Mouse (Mus musculus) gastrocnemius, adult 8-10 months (tissue): ENCODE measurements around the gene Kiss1r. TPM values are rescaled to one million over a fixed set of nuclear protein-coding genes. Genes with fewer than 3 reads are reported as not detected.

ENCODE experiments used
- DNase-seq, 2 experiments: peaks; one replicate each; pipeline ENCODE4 v3.0.0; 2022; ENCODE audit warnings: low spot score in 2 of 2
- total RNA-seq, 4 experiments: library from RNA; stranded (reverse); gene quantifications; 2 replicates each; pipeline ENCODE4 v1.2.4; 2022

Gene Kiss1r
- total RNA-seq, 4 experiments from 2014 or later: 0.13 to 0.36 (median 0.22) TPM

DNA sequence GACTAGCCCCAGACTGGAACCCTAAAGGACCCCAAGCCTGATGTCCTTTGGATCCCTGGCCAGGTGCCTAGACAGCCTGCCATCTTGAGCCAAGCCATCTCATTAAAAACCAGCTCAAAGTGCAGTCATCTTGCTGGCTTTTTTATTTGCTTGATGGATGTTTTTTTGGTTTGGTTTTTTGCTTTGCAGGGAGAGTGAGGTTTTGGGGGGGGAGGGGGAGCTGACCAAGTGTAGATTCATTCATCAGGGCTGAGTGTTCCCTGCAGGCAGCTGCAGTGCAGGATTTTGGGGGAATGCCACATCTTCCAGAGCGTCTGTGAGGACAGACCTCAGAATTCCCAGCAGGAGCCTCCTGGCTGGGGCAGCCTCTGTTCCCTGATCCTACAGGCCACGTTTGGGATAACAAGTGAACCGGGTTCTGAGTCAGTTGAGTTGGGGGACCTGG, 52.4 kb downstream of the Kiss1r start:
- no peak for DNase-seq

DNA sequence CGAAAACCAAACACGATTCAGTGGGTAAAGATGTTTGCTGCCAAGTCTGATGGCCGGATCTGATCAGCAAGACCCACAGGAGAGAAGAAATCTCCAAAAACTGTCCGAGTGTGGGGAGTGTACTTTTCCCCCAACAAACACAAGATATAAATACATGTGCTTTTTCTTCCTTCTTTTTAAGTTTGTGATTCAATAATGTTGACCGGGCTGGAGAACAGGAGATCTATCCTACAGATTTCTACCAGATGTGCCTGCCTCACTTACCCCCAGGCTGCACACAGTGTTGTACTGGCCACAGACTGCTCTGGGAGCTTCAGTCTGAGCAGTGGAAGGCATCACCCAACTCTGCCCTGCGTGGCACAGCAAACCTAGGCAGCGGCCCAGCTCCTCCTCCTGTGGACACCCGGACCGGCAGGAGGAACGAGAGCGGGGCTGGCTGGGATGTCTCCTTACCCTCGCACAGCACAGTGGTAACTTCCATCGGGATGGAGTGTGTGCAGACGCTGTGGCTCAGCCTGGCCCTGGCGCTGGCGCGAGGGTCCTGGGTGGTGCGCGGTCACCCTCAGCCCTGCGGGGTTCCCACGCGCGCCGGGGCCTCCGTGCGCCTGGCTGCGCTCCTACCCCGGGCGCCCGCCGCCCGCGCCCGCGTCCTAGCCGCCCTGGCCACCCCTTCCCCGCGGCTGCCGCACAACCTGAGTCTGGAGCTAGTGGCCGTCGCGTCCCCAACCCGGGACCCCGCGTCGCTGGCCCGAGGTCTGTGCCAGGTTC, 53.8 kb downstream of the Kiss1r start, which contains the start of gene Grin3b:
Gene Grin3b, plus strand, starts transcription at position 301 of the 768 bp plus-strand sequence.
- DNase-seq: no peak

DNA sequence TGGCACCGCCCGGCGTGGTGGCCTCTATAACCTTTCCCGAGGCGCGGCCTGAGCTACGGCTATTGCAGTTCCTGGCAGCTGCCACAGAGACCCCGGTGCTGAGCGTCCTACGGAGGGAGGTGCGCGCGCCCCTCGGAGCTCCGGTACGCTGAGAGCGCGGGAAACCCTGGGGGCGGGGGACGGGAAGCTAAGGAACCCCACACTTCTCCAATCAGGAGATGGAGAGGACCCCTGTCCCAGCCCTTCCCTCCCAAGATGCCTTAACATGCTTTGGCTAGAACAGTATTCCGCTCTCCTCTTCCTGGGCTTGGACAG, 54.4 kb downstream of the Kiss1r start:
- DNase-seq: no peak

Other genes starting within 250 kb of the Kiss1r start
- 10 to 100 TPM; 17.6 to 21.1 (median 20.1) TPM for gene Tpgs1, start 247.6 kb upstream of the Kiss1r start, total RNA-seq
- gene Cdc34, start 234.8 kb upstream of the Kiss1r start, total RNA-seq: 100 to 1,000 TPM; 381 to 451 (median 390) TPM
- 10 to 100 TPM in 3 of 4 experiments, 1 to 10 TPM in 1; 9.9 to 15.9 (median 10.2) TPM for gene Gzmm, start 228.0 kb upstream of the Kiss1r start, total RNA-seq
- 100 to 1,000 TPM; 524 to 920 (median 651) TPM for gene Bsg, start 212.5 kb upstream of the Kiss1r start, total RNA-seq
- gene Hcn2, start 200.3 kb upstream of the Kiss1r start, total RNA-seq: under 1 TPM; 0.39 to 0.86 (median 0.73) TPM
- 10 to 100 TPM; 34.1 to 47.2 (median 38.3) TPM for gene Polrmt, start 170.4 kb upstream of the Kiss1r start, total RNA-seq
- not detected for gene Fgf22, start 161.9 kb upstream of the Kiss1r start, total RNA-seq
- gene Rnf126, start 150.0 kb upstream of the Kiss1r start, total RNA-seq: 10 to 100 TPM; 51.9 to 80.5 (median 53.3) TPM
- gene Fstl3, start 139.7 kb upstream of the Kiss1r start, total RNA-seq: 1 to 10 TPM in 2 of 4 experiments, under 1 TPM in 2; 0.73 to 1.2 (median 1.1) TPM
- not detected for gene Prss57, start 126.0 kb upstream of the Kiss1r start, total RNA-seq
- 10 to 100 TPM in 3 of 4 experiments, 1 to 10 TPM in 1; 6.8 to 12.3 (median 11.2) TPM for gene Palm, start 123.4 kb upstream of the Kiss1r start, total RNA-seq
- not detected for gene Misp, start 96.0 kb upstream of the Kiss1r start, total RNA-seq
- 10 to 100 TPM; 11.8 to 19.3 (median 14.8) TPM for gene Ptbp1, start 62.5 kb upstream of the Kiss1r start, total RNA-seq
- gene Prtn3, start 42.5 kb upstream of the Kiss1r start, total RNA-seq: not detected
- gene Plppr3, start 42.3 kb upstream of the Kiss1r start, total RNA-seq: under 1 TPM in 1 of 4 experiments, not detected in 3; 0.40 TPM
- gene Elane, start 30.7 kb upstream of the Kiss1r start, total RNA-seq: not detected
- 100 to 1,000 TPM in 1 of 4 experiments, 10 to 100 TPM in 3; 10.7 to 257 (median 39.5) TPM for gene Cfd, start 26.1 kb upstream of the Kiss1r start, total RNA-seq
- 10 to 100 TPM; 30.8 to 37.1 (median 32.9) TPM for gene Med16, start 8.0 kb upstream of the Kiss1r start, total RNA-seq
- not detected for gene Gm26602, start 6.1 kb upstream of the Kiss1r start, total RNA-seq
- 100 to 1,000 TPM; 124 to 137 (median 129) TPM for gene R3hdm4, start 4.2 kb downstream of the Kiss1r start, total RNA-seq
- gene Arid3a, start 10.1 kb downstream of the Kiss1r start, total RNA-seq: 1 to 10 TPM; 1.5 to 2.3 (median 2.1) TPM
- gene Wdr18, start 43.2 kb downstream of the Kiss1r start, total RNA-seq: 10 to 100 TPM; 20.1 to 26.7 (median 23.0) TPM
- under 1 TPM; 0.13 to 0.52 (median 0.36) TPM for gene Grin3b, start 53.7 kb downstream of the Kiss1r start, total RNA-seq
- gene Tmem259, start 67.4 kb downstream of the Kiss1r start, total RNA-seq: 10 to 100 TPM; 67.9 to 81.4 (median 74.4) TPM
- gene Cnn2, start 71.6 kb downstream of the Kiss1r start, total RNA-seq: 1 to 10 TPM; 2.7 to 5.3 (median 4.3) TPM
- 1 to 10 TPM; 7.3 to 8.6 (median 8.1) TPM for gene Abca7, start 79.5 kb downstream of the Kiss1r start, total RNA-seq
- gene Arhgap45, start 99.7 kb downstream of the Kiss1r start, total RNA-seq: 1 to 10 TPM in 2 of 4 experiments, under 1 TPM in 2; 0.48 to 1.3 (median 0.84) TPM
- gene Polr2e, start 122.8 kb downstream of the Kiss1r start, total RNA-seq: 10 to 100 TPM; 38.3 to 47.6 (median 39.7) TPM
- 100 to 1,000 TPM; 510 to 613 (median 541) TPM for gene Gpx4, start 130.2 kb downstream of the Kiss1r start, total RNA-seq
- gene Sbno2, start 188.6 kb downstream of the Kiss1r start, total RNA-seq: 1 to 10 TPM; 4.8 to 5.7 (median 5.3) TPM
- gene Stk11, start 198.8 kb downstream of the Kiss1r start, total RNA-seq: 100 to 1,000 TPM; 157 to 173 (median 162) TPM
- 100 to 1,000 TPM; 525 to 571 (median 544) TPM for gene Atp5d, start 221.7 kb downstream of the Kiss1r start, total RNA-seq
- 1 to 10 TPM; 1.9 to 4.0 (median 2.9) TPM for gene Cbarp, start 223.9 kb downstream of the Kiss1r start, total RNA-seq
- gene Midn, start 231.3 kb downstream of the Kiss1r start, total RNA-seq: 10 to 100 TPM; 20.8 to 36.0 (median 29.5) TPM
- 10 to 100 TPM; 23.4 to 49.1 (median 31.4) TPM for gene Cirbp, start 249.0 kb downstream of the Kiss1r start, total RNA-seq